ENCODE assay signal across 25 mouse cellular contexts in genomic region chr12:79739918-79740639, GRCm38 (mm10).
"Had no signal": no experiment of that assay in that cellular context is flagged by ENCODE, and none has a peak within 500 bp of the region (broad histone marks: within the 10 kb centered on the region; RNA-seq: fewer than 3 reads in every experiment).

No protein-coding gene starts in this region.

- H3K4me1 ChIP-seq: liver, embryonic 13.5 days had no signal

- H3K36me3 ChIP-seq: heart, embryonic 12.5 days; hindbrain, embryonic 10.5 days; hindbrain, embryonic 12.5 days; limb, embryonic 10.5 days; limb, embryonic 12.5 days; liver, embryonic 13.5 days; liver, embryonic 15.5 days had no signal

- DNase-seq: gastrocnemius, postnatal 14 days; gastrocnemius, postnatal 36 days; heart, postnatal 10 days; heart, postnatal 4 days; kidney, adult 18-20 months; kidney, adult 8-10 months; kidney, postnatal 10 days; kidney, postnatal 25 days; kidney, postnatal 4 days; layer of hippocampus, adult 9-11 months; liver; liver, embryonic 13.5 days; liver, postnatal 0 days had no signal

- H3K9ac ChIP-seq: heart, embryonic 12.5 days; hindbrain, embryonic 12.5 days; hindbrain, embryonic 14.5 days; limb, embryonic 12.5 days; liver, embryonic 13.5 days; liver, embryonic 15.5 days; liver, postnatal 0 days had no signal

- H3K4me2 ChIP-seq: heart, embryonic 12.5 days; hindbrain, embryonic 12.5 days; hindbrain, embryonic 14.5 days; limb, embryonic 12.5 days; liver, embryonic 11.5 days; liver, embryonic 13.5 days; liver, embryonic 15.5 days had no signal

- ATAC-seq: forebrain, embryonic 16.5 days; hindbrain, embryonic 16.5 days; inflammation-experienced regulatory T-cells, adult 6 months; intestine, embryonic 16.5 days; liver, postnatal 0 days had no signal

- H3K4me3 ChIP-seq: heart, embryonic 12.5 days; hindbrain, embryonic 10.5 days; hindbrain, embryonic 12.5 days; limb, embryonic 10.5 days; limb, embryonic 12.5 days; liver, embryonic 13.5 days; liver, embryonic 15.5 days had no signal

- H3K27ac ChIP-seq: hindbrain, embryonic 12.5 days; hindbrain, embryonic 14.5 days; limb, embryonic 10.5 days; limb, embryonic 12.5 days; liver, embryonic 13.5 days; liver, embryonic 15.5 days had no signal

- H3K9me3 ChIP-seq: heart, embryonic 12.5 days; hindbrain, embryonic 10.5 days; hindbrain, embryonic 12.5 days; limb, embryonic 10.5 days; limb, embryonic 12.5 days; liver, embryonic 13.5 days; liver, embryonic 15.5 days had no signal

- H3K27me3 ChIP-seq: heart, embryonic 12.5 days; hindbrain, embryonic 12.5 days; limb, embryonic 12.5 days; liver, embryonic 13.5 days; liver, embryonic 15.5 days had no signal
